Mouse (Mus musculus) spleen, adult 2 months (tissue): ENCODE data around the gene Med13.

Experiments used
- CTCF ChIP-seq: fragments of 200-500 bp; IDR thresholded peaks from 2 replicates; pipeline ENCODE4 v1.5.1; 2011; ENCODE audit warnings: mild to moderate bottlenecking, inconsistent platforms; ENCODE audit not compliant: insufficient read depth, insufficient read length, insufficient replicate concordance; ENCODE audit errors: extremely low read depth
- POLR2A ChIP-seq: fragments of 200-500 bp; IDR thresholded peaks from 2 replicates; pipeline ENCODE4 v1.6.1; 2011; ENCODE audit warnings: low read depth, low read length, inconsistent platforms

- no peak for TF ChIP-seq CTCF
- no peak for TF ChIP-seq POLR2A
Observed at GRCm38 (mm10) chr11:86384141-86384540, 26.7 kb upstream of the Med13 start.
